ENCODE assay signal across 18 mouse cellular contexts in genomic region chr10:119270384-119270985, GRCm38 (mm10). TPM values are rescaled to one million over a fixed set of nuclear protein-coding genes. Genes with fewer than 3 reads are reported as not detected.
DNase-seq lines count a peak whose midpoint lies in the region; ATAC-seq and TF ChIP-seq lines count a peak whose summit lies in the region.
"Had no signal": no experiment of that assay in that cellular context is flagged by ENCODE, and none has a peak within 500 bp of the region (broad histone marks: within the 10 kb centered on the region; RNA-seq: fewer than 3 reads in every experiment).

No protein-coding gene starts in this region.

- DNase-seq in gastrocnemius, postnatal 14 days: peak; percentile 23
- DNase-seq in gastrocnemius, adult 2 months: no peak
- DNase-seq in embryo, embryonic 9.5 days (ENCODE audit: extremely low spot score): peak; percentile 5
- peak; percentile 44 for DNase-seq in mesoderm, embryonic 11.5 days (ENCODE audit: low read depth, low spot score)
- DNase-seq in kidney, adult 2 months: no peak
- DNase-seq in kidney, postnatal 10 days: no peak
- DNase-seq: adrenal gland, postnatal 14 days; cerebellum, postnatal 10 days; gastrocnemius, postnatal 10 days; heart, postnatal 4 days; kidney, adult 11 months; lung, embryonic 14.5 days had no signal

- intact Hi-C loops in gastrocnemius, postnatal 14 days (cut with DNase I; ENCODE audit: low total_unique reads): loop anchor here (5.0 kb wide), 1 partner anchor 187 kb away; no protein-coding TSS in a partner anchor
- intact Hi-C loops in gastrocnemius, adult 2 months (cut with DNase I): no loop called here

- no peak overlapping the region for H3ac ChIP-seq in C2C12 (ENCODE audit: control insufficient read depth, insufficient read length, low read depth)

- no peak for ATAC-seq in intestine, embryonic 15.5 days

- no peaks in the 10 kb centered on the region for H3K4me1 ChIP-seq in kidney, adult 2 months (ENCODE audit: control insufficient read depth, insufficient read depth, low read length)
- no peaks in the 10 kb centered on the region for H3K4me1 ChIP-seq in intestine, embryonic 15.5 days (replicated peaks)
- H3K4me1 ChIP-seq: heart, embryonic 10.5 days; neural tube, embryonic 12.5 days had no signal

- TF ChIP-seq POLR2A in kidney, adult 2 months (IDR thresholded peaks at IDR 0.05; ENCODE audit: low read depth, low read length): no peak

- TF ChIP-seq CTCF in gastrocnemius, adult 2 months (IDR thresholded peaks at IDR 0.05): no peak
- TF ChIP-seq CTCF in C2C12 (IDR thresholded peaks at IDR 0.05; ENCODE audit: control insufficient read depth, insufficient read depth, insufficient read length): no peak
- no peak for TF ChIP-seq CTCF in kidney, adult 2 months (conservative IDR thresholded peaks at IDR 0.05; ENCODE audit: insufficient read depth, insufficient read length, low read depth, low read length)

- H3K9me3 ChIP-seq in intestine, embryonic 15.5 days: no peaks in the 10 kb centered on the region
- H3K9me3 ChIP-seq: heart, embryonic 10.5 days; neural tube, embryonic 12.5 days had no signal

- H3K27ac ChIP-seq in gastrocnemius, adult 2 months: no peak overlapping the region
- H3K27ac ChIP-seq in kidney, adult 2 months (ENCODE audit: insufficient read depth, low read depth, low read length): no peak overlapping the region
- no peak overlapping the region for H3K27ac ChIP-seq in intestine, embryonic 15.5 days
- H3K27ac ChIP-seq: heart, embryonic 10.5 days; neural tube, embryonic 12.5 days; stomach, postnatal 0 days had no signal

- H3K79me2 ChIP-seq in C2C12 (ENCODE audit: control insufficient read depth, insufficient read depth): no peaks in the 10 kb centered on the region

- no peaks in the 10 kb centered on the region for H3K79me3 ChIP-seq in C2C12 (ENCODE audit: low read depth)

- H3K4me2 ChIP-seq in intestine, embryonic 15.5 days (replicated peaks): no peak overlapping the region
- H3K4me2 ChIP-seq: lung, embryonic 14.5 days; neural tube, embryonic 12.5 days had no signal

- 66% methylated on average over 12 of the region's 12 CpGs for WGBS in kidney, adult 2 months
- 79% methylated on average over 12 of the region's 12 CpGs for WGBS in intestine, embryonic 15.5 days

- H3K27me3 ChIP-seq in C2C12 (ENCODE audit: control insufficient read depth, insufficient read depth, insufficient read length): no peaks in the 10 kb centered on the region
- no peaks in the 10 kb centered on the region for H3K27me3 ChIP-seq in kidney, adult 2 months (replicated peaks; ENCODE audit: control insufficient read depth, insufficient read depth, low read length)
- H3K27me3 ChIP-seq in intestine, embryonic 15.5 days (replicated peaks): no peaks in the 10 kb centered on the region
- H3K27me3 ChIP-seq: neural tube, embryonic 12.5 days had no signal

- H3K9ac ChIP-seq in intestine, embryonic 15.5 days: no peak overlapping the region
- H3K9ac ChIP-seq: lung, embryonic 14.5 days; neural tube, embryonic 12.5 days had no signal

- H3K36me3 ChIP-seq in C2C12 (ENCODE audit: control insufficient read depth, insufficient read depth): no peaks in the 10 kb centered on the region
- H3K36me3 ChIP-seq in kidney, adult 2 months (ENCODE audit: control insufficient read depth, insufficient read depth, low read length): no peaks in the 10 kb centered on the region
- no peaks in the 10 kb centered on the region for H3K36me3 ChIP-seq in intestine, embryonic 15.5 days
- H3K36me3 ChIP-seq: heart, embryonic 10.5 days; neural tube, embryonic 12.5 days had no signal

- H3K4me3 ChIP-seq in gastrocnemius, adult 2 months: no peak overlapping the region
- no peak overlapping the region for H3K4me3 ChIP-seq in C2C12 (ENCODE audit: insufficient read depth, poor library complexity, severe bottlenecking)
- H3K4me3 ChIP-seq in kidney, adult 2 months (ENCODE audit: insufficient read depth, low read depth, low read length): no peak overlapping the region
- H3K4me3 ChIP-seq in intestine, embryonic 15.5 days (replicated peaks): no peak overlapping the region
- H3K4me3 ChIP-seq: erythroblast, embryonic 14.5 days; heart, embryonic 10.5 days; neural tube, embryonic 12.5 days had no signal

TF ChIP-seq in C2C12, 6 proteins besides CTCF, POLR2A, EP300 and RAD21:
- TF ChIP-seq CEBPB (IDR thresholded peaks at IDR 0.05; ENCODE audit: low read depth) (no peak), MYOD1 (IDR thresholded peaks at IDR 0.05; ENCODE audit: control insufficient read depth, insufficient read length, low read depth) (peak; percentile 86)

RNA-seq across cellular contexts. Expression of gene Cand1, which starts 30.6 kb away (rescaled TPM):
- total RNA-seq in gastrocnemius, postnatal 14 days (2021): 10 to 100 TPM; 24.9 to 29.8 TPM
- 10 to 100 TPM; 11.2 to 17.5 TPM for total RNA-seq in gastrocnemius, adult 2 months (2021)
- 55.5 TPM for polyA plus RNA-seq in C2C12 (2012; fragmentation: generic; extraction: Trizol)
- polyA plus RNA-seq in kidney, adult 2 months (2012; rRNA removed): 25.7 and 27.1 TPM in 2 replicates
- polyA plus RNA-seq in intestine, embryonic 15.5 days (2015; fragmentation: Nextera tagmentation; extraction: Ambion mirVana): 43.6 and 47.0 TPM in 2 replicates

Comparison
In these comparisons a context has a peak if more than half of its experiments do, and no peak if none do; other contexts are left out.
1. DNase-seq: peak in gastrocnemius, postnatal 14 days (single experiment), embryo, embryonic 9.5 days (single experiment) and mesoderm, embryonic 11.5 days (single experiment); none in gastrocnemius, adult 2 months (single experiment), kidney, adult 2 months (single experiment) and kidney, postnatal 10 days (single experiment).